Mouse (Mus musculus): ENCODE results near the gene Ctdsp1.

- TF ChIP-seq CTCF (IDR thresholded peaks at IDR 0.05; ENCODE audit: low read depth) (no peak), EP300 (IDR thresholded peaks at IDR 0.05; ENCODE audit: low read depth) (no peak)
Observed at GRCm38 (mm10) chr1:74341898-74342297, 49.4 kb upstream of the Ctdsp1 start.

All from liver, embryonic 14.5 days (tissue).